Mouse (Mus musculus) midbrain, embryonic 15.5 days (tissue): Measurements from ENCODE around the gene Dennd1a. TPM values are rescaled to one million over a fixed set of nuclear protein-coding genes. Genes with fewer than 3 reads are reported as not detected.
"Not testable (repeated sequence)": the region's sequence is repeated elsewhere in the genome, so short reads cannot be mapped to it uniquely, and the experiment has no call there.

Source experiments
- ATAC-seq: fragments of 200-750 bp; cut with Nextera tagmentation; replicated peaks from 2 replicates; pipeline ENCODE4 v1.8.0; 2017; ENCODE audit warnings: moderate TSS enrichment
- H3K27ac ChIP-seq: fragments of 300-500 bp; sonication (generic); 2 replicates; pipeline ENCODE4 v1.5.1; 2015; ENCODE audit warnings: mild to moderate bottlenecking, inconsistent platforms
- H3K27me3 ChIP-seq: fragments of 300-500 bp; sonication (generic); replicated peaks from 2 replicates; pipeline ENCODE4 v1.6.1; 2015; ENCODE audit warnings: inconsistent platforms
- H3K36me3 ChIP-seq: fragments of 300-500 bp; sonication (generic); replicated peaks from 2 replicates; pipeline ENCODE4 v1.6.1; 2015; ENCODE audit warnings: inconsistent platforms
- H3K4me1 ChIP-seq: fragments of 300-500 bp; sonication (generic); 2 replicates; pipeline ENCODE4 v1.6.1; 2015; ENCODE audit warnings: inconsistent platforms
- H3K4me2 ChIP-seq: fragments of 300-500 bp; sonication (generic); 2 replicates; pipeline ENCODE4 v1.6.1; 2015; ENCODE audit warnings: inconsistent platforms, mild to moderate bottlenecking, moderate library complexity
- H3K4me3 ChIP-seq: fragments of 300-500 bp; sonication (generic); 2 replicates; pipeline ENCODE4 v1.5.1; 2015; ENCODE audit warnings: mild to moderate bottlenecking, inconsistent platforms
- H3K9ac ChIP-seq: fragments of 300-500 bp; sonication (generic); 2 replicates; pipeline ENCODE4 v1.6.1; 2015; ENCODE audit warnings: mild to moderate bottlenecking, inconsistent platforms
- H3K9me3 ChIP-seq: fragments of 300-500 bp; sonication (generic); 2 replicates; pipeline ENCODE4 v1.6.1; 2016; ENCODE audit warnings: inconsistent platforms
- WGBS: fragments of 180-500 bp; shearing (Covaris S2); methylation state at CpG from one replicate; pipeline ENCODE4 v1.1.7; 2015; ENCODE audit warnings: mixed read lengths; 5-methylcytosine and 5-hydroxymethylcytosine counted together
- polyA plus RNA-seq: library from polyadenylated mRNA; unstranded; fragments of >200 nt; fragmentation: Nextera tagmentation; extraction: Ambion mirVana; gene quantifications from 2 replicates; pipeline ENCODE4 v1.2.1, GENCODE M21; 2015

Gene Dennd1a
- polyA plus RNA-seq, 1 experiment from 2014 or later = 26.1 TPM

GRCm38 (mm10) chr2:37969713-37970485 is 317.3 kb downstream of the Dennd1a start:
- ATAC-seq = 0 out of 2 replicates have a peak, but pooled peaks have one; percentile 50
- H3K27me3 ChIP-seq = no peaks in the 10 kb centered on the region
- peaks cover 4% of the 10 kb centered on the region; the same call in 1 of the 2 replicates for H3K4me1 ChIP-seq
- H3K9me3 ChIP-seq = no peaks in the 10 kb centered on the region
- H3K4me3 ChIP-seq = no peak overlapping the region
- no peak overlapping the region for H3K9ac ChIP-seq
- H3K36me3 ChIP-seq = no peaks in the 10 kb centered on the region
- no peak overlapping the region for H3K27ac ChIP-seq
- 35% methylated on average over 5 of the region's 5 CpGs for WGBS
- H3K4me2 ChIP-seq = no peak overlapping the region

DNA sequence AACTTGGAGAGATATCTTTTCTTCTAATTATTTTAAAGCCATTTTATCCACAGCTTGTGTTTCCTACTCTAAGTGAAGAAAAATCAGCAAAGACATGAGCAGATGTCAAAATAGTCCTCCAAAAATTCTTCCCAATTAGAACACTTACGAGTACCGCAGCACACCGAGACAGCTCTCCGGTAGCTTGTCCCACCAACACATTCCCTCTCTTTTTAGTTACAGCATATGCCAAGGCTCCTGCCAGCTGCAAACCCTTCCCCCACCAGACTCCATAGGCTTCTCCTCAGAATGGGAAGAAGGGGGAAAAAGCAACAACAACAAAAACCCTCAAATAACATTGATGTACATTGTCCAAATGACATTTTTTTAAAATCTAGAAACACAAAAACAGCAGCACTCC is 322.7 kb downstream of the Dennd1a start:
- 84% methylated on average over 4 of the region's 4 CpGs for WGBS
- no peaks in the 10 kb centered on the region for H3K36me3 ChIP-seq
- H3K27me3 ChIP-seq = no peaks in the 10 kb centered on the region
- H3K9me3 ChIP-seq = no peaks in the 10 kb centered on the region
- H3K4me3 ChIP-seq = no peak overlapping the region
- ATAC-seq = no peak
- H3K4me2 ChIP-seq = no peak overlapping the region
- H3K4me1 ChIP-seq = peaks cover 4% of the 10 kb centered on the region; the same call in 1 of the 2 replicates
- no peak overlapping the region for H3K9ac ChIP-seq
- H3K27ac ChIP-seq = no peak overlapping the region

DNA sequence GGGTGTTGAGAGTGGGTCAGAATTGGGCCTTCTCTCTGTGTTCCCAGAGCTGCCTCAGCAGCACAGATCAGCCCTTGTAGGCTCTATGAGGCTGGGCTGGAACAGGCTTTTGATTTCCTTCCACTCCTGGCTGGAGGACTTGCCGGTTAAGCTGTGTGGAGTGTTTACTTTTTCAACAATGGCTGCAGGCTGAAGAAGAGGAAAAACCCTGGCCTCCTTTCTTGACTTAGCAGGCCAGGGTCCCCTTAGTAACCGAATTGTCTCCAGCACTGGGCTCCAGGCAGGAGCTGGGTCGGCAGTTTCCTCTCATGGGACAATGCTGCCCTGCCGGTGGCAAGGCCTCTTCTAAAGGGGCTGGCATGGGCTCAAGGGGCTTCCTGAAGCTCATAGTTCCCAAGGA is 323.8 kb downstream of the Dennd1a start:
- Histone ChIP-seq H3K27ac (peak overlapping the region; percentile 31; the same call in 1 of the 2 replicates), H3K4me1 (peaks cover 4% of the 10 kb centered on the region; the same call in 1 of the 2 replicates), H3K36me3 (no peaks in the 10 kb centered on the region), H3K9ac (no peak overlapping the region), H3K4me3 (no peak overlapping the region), H3K9me3 (no peaks in the 10 kb centered on the region), H3K27me3 (no peaks in the 10 kb centered on the region), H3K4me2 (no peak overlapping the region)
- peak; percentile 60 for ATAC-seq
- 20% methylated on average over 4 of the region's 4 CpGs for WGBS

DNA sequence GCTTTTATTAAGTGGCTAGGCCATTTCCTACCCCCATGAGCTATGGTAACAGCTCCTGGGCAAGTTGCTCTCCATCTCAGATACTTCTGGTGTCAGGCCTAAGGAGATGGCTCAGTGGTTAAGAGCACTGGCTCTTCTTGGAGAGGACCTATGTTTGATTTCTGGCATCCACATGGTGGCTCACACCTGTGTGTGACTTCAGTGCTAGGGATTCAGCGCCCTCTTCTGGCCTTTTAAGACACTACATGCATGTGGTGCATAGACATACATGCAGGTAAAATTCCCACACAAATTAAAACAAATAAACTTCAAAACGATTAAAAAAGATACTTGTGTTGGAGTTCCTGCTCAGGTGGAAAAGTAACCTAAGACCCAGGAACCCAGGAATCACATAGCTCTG is 338.8 kb downstream of the Dennd1a start:
- 35% methylated on average over 2 of the region's 2 CpGs for WGBS
- H3K27me3 ChIP-seq = no peaks in the 10 kb centered on the region
- H3K36me3 ChIP-seq = 0 out of 2 replicates have a peak, but pooled peaks cover 2% of the 10 kb centered on the region
- peaks cover 7% of the 10 kb centered on the region; the same call in 1 of the 2 replicates for H3K4me1 ChIP-seq
- H3K4me2 ChIP-seq = no peak overlapping the region
- H3K9ac ChIP-seq = no peak overlapping the region
- no peak overlapping the region for H3K4me3 ChIP-seq
- H3K27ac ChIP-seq = no peak overlapping the region
- H3K9me3 ChIP-seq = no peaks in the 10 kb centered on the region
- no peak for ATAC-seq

- Histone ChIP-seq H3K4me2 (no peak overlapping the region), H3K27me3 (no peaks in the 10 kb centered on the region), H3K9ac (no peak overlapping the region), H3K4me1 (peaks cover 7% of the 10 kb centered on the region; the same call in 1 of the 2 replicates), H3K9me3 (no peaks in the 10 kb centered on the region), H3K4me3 (no peak overlapping the region), H3K27ac (peak overlapping the region; percentile 38), H3K36me3 (0 out of 2 replicates have a peak, but pooled peaks cover 2% of the 10 kb centered on the region)
- ATAC-seq = no peak
- 45% methylated on average over 9 of the region's 9 CpGs for WGBS
Observed at GRCm38 (mm10) chr2:37945598-37946336, 341.4 kb downstream of the Dennd1a start.

GRCm38 (mm10) chr2:37942906-37943305 is 344.3 kb downstream of the Dennd1a start:
- H3K27ac ChIP-seq = no peak overlapping the region
- H3K9me3 ChIP-seq = no peaks in the 10 kb centered on the region
- peaks cover 7% of the 10 kb centered on the region; the same call in 1 of the 2 replicates for H3K4me1 ChIP-seq
- no peaks in the 10 kb centered on the region for H3K27me3 ChIP-seq
- no peak for ATAC-seq
- H3K4me2 ChIP-seq = no peak overlapping the region
- 82% methylated on average over 2 of the region's 2 CpGs for whole genome bisulfite sequencing
- H3K36me3 ChIP-seq = no peaks in the 10 kb centered on the region
- H3K4me3 ChIP-seq = no peak overlapping the region
- H3K9ac ChIP-seq = no peak overlapping the region

DNA sequence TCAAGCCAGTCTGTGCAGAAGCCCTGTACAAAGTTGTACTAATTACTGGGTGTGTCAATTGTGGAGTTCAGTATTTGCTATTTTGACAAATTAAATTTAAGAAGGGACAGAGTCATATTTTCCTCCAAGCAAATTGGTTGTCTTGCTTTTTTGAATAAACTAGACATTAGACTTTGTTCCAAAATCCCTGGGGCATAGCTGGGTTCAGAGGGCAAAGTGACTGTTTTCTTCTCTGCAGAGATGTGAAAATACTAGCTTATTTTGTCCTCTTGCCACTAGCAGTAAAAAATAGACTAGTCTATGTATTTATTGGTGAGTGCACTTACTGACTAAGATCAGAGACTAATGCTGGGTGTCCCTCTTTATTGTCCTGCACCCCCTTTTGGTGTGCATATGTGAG is 345.4 kb downstream of the Dennd1a start:
- H3K4me3 ChIP-seq = no peak overlapping the region
- no peaks in the 10 kb centered on the region for H3K9me3 ChIP-seq
- no peak for ATAC-seq
- no peak overlapping the region for H3K27ac ChIP-seq
- no peaks in the 10 kb centered on the region for H3K36me3 ChIP-seq
- peaks cover 7% of the 10 kb centered on the region; the same call in 1 of the 2 replicates for H3K4me1 ChIP-seq
- H3K4me2 ChIP-seq = no peak overlapping the region
- no peaks in the 10 kb centered on the region for H3K27me3 ChIP-seq
- H3K9ac ChIP-seq = no peak overlapping the region

- WGBS = 91% methylated on average over 4 of the region's 4 CpGs
- no peaks in the 10 kb centered on the region for H3K27me3 ChIP-seq
- no peaks in the 10 kb centered on the region for H3K9me3 ChIP-seq
- no peak overlapping the region for H3K4me2 ChIP-seq
- H3K27ac ChIP-seq = no peak overlapping the region
- H3K4me1 ChIP-seq = peaks cover 5% of the 10 kb centered on the region; the same call in 1 of the 2 replicates
- H3K36me3 ChIP-seq = no peaks in the 10 kb centered on the region
- H3K4me3 ChIP-seq = no peak overlapping the region
- no peak for ATAC-seq
- H3K9ac ChIP-seq = no peak overlapping the region
Observed at GRCm38 (mm10) chr2:37940845-37941361, 346.3 kb downstream of the Dennd1a start.

DNA sequence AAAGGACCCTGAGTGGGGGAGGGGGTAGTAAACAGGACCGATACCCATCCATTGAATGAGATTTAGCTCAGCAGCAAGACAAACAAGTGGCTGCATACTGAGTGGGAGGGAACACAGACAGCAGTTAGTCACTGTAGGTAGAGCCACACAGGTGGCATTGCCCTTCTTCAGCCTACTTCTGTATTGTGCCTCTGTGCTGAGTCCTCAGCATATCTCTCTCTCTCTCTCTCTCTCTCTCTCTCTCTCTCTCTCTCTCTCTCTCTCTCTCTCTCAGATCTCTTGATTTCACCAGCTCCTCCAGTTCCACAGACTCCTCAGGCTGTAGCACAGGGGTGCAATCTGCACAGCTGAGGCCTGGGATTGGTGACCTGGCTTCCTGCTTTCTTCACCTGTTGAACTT is 347.2 kb downstream of the Dennd1a start:
- Histone ChIP-seq H3K4me3 (no peak overlapping the region), H3K27ac (no peak overlapping the region), H3K27me3 (no peaks in the 10 kb centered on the region), H3K4me2 (no peak overlapping the region), H3K4me1 (no peaks in the 10 kb centered on the region), H3K9ac (no peak overlapping the region), H3K9me3 (no peaks in the 10 kb centered on the region), H3K36me3 (no peaks in the 10 kb centered on the region)
- ATAC-seq = no peak
- WGBS = 38% methylated on average over 1 of the region's 1 CpGs

DNA sequence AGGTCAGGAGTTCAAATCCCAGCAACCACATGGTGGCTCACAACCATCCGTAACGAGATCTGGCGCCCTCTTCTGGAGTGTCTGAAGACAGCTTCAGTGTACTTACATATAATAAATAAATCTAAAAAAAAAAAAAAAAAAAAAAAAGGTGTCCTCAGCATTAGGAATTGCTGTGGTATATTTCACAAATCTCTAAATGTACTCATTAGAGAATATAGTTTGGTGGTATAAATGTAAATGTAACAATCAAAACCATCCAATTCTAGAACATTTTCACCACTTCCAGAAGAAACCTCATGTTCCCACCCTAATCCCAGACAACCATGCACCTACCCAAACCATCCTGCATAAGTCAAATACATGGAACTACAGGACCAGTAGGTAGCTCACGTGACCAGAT is 350.3 kb downstream of the Dennd1a start:
- not testable (repeated sequence) for H3K9me3 ChIP-seq, H3K9ac ChIP-seq, H3K27ac ChIP-seq, H3K4me2 ChIP-seq, H3K4me3 ChIP-seq, H3K4me1 ChIP-seq, H3K27me3 ChIP-seq, ATAC-seq, H3K36me3 ChIP-seq
- WGBS = 80% methylated on average over 4 of the region's 4 CpGs

GRCm38 (mm10) chr2:37932240-37932639 is 354.9 kb downstream of the Dennd1a start:
- no peak for ATAC-seq
- no peaks in the 10 kb centered on the region for H3K36me3 ChIP-seq
- 100% methylated on average over 1 of the region's 1 CpGs for WGBS
- no peak overlapping the region for H3K4me2 ChIP-seq
- H3K9me3 ChIP-seq = no peaks in the 10 kb centered on the region
- no peak overlapping the region for H3K9ac ChIP-seq
- no peak overlapping the region for H3K4me3 ChIP-seq
- H3K27ac ChIP-seq = no peak overlapping the region
- H3K27me3 ChIP-seq = no peaks in the 10 kb centered on the region
- H3K4me1 ChIP-seq = peaks cover 14% of the 10 kb centered on the region
